Mouse (Mus musculus) left cerebral cortex, postnatal 4 days (tissue): ENCODE measurements around the gene Abcd3. TPM values are rescaled to one million over a fixed set of nuclear protein-coding genes. Genes with fewer than 3 reads are reported as not detected.
A peak's percentile ranks its signal among the peaks of the same experiment; 100 is the strongest.

ENCODE experiments used
- DNase-seq: peaks from one replicate; pipeline ENCODE4 v3.0.0-alpha.2; 2022
- intact Hi-C: fragments of 180-260 bp; cut with DNase I; formaldehyde crosslinking; loops from one replicate; pipeline ENCODE4 v1.15.1; 2025
- total RNA-seq, 2 experiments: library from RNA; stranded (reverse); gene quantifications; 2 replicates each; pipeline ENCODE4 v1.2.3; 2021

Gene Abcd3
- 10 to 100 TPM; 73.3 to 79.7 TPM for total RNA-seq

DNA sequence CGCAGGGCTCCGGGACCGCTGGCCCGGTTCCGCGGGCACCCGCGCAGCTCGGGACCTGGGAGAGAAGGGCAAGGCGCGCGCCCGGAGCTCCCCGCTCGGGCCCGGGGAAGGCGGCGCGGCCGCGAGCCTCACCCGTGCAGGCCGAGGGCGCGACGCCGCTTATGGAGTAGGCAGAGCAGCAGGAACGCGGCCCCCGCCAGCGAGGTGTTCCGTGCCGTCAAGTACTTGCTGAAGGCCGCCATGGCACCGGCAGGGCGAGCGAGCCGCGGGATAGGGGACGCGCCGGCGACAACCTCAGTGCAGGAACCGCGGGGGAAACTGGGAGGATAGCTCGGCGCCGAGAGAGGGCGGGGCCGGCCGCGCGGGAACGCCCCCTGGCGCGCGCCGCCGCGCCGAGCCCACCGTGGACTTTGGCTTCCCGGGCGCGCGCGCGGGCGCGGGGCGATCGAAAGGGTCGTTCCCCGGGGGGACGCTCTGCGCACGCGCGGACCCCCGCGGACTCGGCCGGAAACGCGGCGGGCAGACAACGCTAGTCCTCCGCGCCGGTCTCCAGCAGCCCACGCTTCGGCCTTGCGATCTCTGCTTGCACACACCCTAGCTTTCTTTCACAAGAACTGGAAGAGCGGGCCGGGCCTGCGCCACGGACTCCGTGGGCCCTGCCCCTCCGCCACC, at the start of gene Abcd3:
Abcd3 (minus strand) TSS at position 426 of the 672 bp plus-strand sequence.
- peak; percentile 96 for DNase-seq
- intact Hi-C loops, result no loop called here

DNA sequence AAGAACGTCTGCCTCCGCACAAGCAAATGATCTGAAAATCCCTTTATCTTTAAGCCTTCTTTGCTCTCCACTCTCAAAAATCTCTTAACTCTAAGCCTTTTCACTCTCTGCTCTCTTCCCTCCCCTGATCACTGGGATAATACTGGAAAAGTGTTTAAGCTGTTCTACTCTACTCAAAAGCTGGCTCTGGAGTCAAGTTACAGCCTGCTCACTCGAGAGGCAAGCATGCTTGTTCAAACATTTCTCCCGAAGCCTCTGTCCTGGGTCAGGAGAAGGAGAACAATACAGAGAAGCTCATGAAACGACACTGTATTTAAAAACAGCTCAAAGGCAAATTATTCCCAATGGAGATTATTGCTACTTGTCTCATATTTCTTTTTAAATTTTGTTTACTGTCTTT, 44.0 kb upstream of the Abcd3 start:
- intact Hi-C loops, result no loop called here
- no peak for DNase-seq

DNA sequence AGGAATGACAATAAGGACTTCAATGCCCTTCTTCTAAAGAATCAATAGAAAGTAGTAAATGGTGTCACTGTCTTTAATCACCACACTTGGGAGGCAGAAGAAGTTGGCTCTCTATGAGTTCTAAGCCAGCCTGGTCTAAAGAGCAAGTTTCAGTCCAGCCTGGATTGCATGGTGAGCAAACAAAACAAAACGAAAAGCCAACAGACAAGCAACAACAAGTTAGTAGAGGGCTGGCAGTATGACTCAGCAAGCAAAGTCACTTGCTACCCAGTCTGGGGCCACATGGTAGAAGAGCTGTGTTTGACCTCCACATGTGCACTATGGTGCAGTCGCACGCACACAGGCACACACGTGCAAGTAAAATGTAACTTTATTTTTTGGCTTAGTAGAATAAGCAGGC, 41.0 kb upstream of the Abcd3 start:
- intact Hi-C loops, result no loop called here
- DNase-seq, result no peak

DNA sequence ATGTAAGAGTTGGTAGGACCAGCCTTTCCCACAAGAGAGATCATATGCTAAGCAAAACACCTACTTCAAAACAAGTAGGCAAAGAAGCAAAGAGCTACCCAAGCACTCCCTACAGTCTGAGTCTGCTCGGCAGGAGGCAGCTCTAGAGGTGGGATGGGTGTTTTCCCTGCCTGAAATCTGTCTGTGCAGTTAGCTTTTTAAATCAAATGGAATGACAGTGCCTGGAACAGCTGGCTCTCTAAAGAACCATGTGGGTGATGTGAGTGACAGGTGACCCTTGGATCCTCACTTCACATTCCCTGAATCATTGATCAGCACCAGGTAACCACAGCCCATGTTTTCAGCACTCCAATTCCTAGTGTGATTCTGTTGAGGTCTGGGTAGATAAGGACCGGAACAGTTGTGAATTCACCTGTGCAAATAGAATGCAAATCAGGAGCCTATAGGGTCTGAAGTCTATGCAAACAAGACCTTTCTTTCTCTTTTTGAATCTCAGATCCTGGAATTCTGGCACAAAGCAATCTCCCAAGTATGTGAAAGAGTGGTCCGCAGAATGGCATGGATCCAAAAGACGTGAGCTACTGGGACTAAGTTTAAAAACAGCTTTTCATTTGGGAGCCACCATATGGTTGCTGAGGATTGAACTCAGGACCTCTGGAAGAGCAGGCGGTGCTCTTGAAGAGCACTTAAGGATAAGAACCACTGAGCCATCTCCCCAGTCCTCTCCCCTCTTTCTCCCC, 38.8 kb upstream of the Abcd3 start:
- DNase-seq, result no peak
- intact Hi-C loops, result no loop called here

DNA sequence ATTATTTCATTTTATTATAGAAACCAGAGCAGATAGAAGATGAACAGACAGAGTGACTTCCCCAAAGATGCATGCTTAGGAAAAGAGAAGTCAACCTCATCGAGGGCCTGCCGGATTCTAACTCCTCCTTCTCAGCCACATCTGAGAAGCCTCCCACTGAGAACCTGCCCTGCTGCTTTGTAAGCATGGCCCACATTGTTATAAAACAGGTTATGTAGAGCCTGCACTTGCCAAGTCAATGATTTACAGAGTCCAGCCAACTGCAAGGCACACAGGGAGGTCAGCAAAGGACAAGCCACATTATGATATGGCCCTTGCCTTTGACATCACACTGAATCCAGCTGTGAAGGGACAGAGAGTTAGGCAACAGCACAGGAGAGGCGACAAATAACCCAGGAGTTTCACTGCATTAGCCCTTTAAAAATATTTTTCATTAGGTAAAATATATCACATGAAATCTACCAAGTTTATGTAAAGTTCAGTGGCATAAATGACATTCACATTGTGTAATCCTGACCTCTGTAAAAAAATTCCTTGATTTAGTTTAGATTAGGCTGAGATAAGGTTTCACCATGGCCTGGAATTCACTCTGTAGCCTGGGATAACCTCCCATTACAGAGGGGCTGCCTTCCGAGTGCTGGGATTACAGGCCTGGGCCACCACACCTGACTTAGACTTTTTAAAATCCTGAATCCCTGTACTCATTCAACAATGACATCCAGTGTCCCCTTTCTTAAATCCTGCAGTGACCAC, 37.1 kb upstream of the Abcd3 start:
- DNase-seq, result no peak
- intact Hi-C loops, result no loop called here

DNA sequence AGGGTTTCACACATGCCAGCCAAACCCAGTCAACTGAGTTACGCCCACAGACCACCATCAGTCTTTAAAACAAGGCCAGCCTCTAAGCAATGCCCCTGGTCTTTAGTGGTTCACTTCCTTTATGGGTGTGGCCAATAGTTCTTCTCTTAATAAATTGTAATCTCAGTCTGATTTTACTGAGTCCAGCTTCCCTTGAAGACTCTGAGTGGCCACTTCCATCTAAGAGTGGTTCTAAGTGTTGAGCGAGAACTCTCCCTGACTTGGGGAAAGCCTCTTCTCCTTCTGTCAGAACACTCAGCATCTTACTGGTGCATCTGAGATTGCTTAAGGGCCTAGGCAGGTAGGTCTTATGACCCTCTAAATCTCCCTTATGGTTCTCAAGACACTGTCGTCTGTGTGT, 35.9 kb upstream of the Abcd3 start:
- no peak for DNase-seq
- intact Hi-C loops, result no loop called here

DNA sequence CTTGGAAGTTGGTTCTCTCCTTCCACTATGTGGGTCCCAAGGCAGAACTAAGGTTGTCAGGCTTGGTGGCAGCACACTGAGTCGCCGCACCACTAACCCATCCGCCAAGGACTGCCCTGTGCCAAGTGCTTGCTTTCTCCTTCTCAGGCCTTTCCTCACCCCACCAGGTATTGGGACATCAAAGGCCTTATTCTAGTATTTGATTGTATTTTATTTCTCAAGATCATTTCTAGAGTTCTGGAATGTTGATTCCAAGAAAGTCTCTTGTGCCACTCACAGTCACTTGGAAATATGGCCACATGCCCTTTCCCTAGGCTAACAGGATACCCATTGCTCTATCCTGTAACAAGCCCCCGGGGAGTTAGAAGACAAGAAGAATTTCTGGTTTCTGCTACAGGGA, 35.3 kb upstream of the Abcd3 start:
- intact Hi-C loops, result no loop called here
- DNase-seq, result no peak

DNA sequence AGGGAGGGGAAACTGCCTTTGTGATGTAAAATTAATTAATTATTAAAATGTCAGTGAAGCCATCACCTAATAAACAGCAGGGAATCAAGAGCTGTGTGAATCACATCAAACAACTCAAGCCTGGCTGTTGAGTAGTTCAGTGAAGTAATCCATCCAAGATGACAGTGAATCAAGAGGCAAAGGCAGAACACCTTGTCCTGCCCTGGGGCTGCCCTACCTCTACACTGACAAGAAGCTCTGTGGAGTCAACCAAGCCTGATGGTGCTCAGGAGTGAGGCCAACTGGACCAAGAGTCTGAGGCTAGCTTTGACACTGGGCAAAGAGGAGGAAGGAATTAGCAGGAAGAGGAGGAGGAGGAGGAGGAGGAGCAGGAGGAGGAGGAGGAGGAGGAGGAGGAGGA, 32.2 kb upstream of the Abcd3 start:
- no peak for DNase-seq
- intact Hi-C loops, result no loop called here

DNA sequence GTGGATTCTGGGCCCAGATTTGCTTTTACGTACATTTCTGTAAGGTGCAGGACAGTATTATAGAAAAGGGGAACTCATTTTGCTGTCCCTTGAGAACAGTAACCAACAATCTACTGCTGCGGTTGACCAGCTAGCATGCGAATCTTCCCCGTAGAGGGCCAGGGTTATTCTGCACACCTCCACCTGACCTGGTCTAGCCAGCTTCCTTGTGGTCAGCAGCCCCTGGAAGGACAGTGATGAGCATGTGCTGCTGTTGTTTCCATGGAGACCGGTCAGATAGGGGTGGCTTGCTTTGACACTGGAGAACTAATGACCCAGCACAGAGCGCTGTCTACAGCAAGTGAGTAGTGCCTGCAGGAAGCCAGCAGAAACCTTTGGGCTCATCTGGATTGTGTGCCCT, 29.6 kb upstream of the Abcd3 start:
- DNase-seq, result no peak
- intact Hi-C loops, result no loop called here

DNA sequence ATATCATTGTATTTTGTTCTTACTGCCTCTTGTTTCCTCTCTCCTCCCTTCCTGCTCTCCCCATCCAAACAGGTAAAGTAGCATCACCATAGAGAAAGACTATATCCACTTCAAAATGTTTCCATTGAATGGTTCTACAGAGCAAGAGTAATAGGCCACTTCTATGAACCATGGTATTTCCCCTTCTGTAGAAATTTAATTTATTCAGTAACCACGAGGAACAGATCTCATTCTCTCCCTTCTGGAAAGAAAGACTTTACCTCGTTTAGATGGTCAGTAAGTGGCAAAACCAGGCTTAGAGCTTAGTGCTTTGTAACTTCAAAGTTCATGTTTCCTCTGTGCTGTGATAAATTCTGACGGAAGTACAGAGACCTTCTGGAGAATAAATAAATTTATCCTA, 28.9 kb upstream of the Abcd3 start:
- DNase-seq, result no peak
- intact Hi-C loops, result no loop called here

DNA sequence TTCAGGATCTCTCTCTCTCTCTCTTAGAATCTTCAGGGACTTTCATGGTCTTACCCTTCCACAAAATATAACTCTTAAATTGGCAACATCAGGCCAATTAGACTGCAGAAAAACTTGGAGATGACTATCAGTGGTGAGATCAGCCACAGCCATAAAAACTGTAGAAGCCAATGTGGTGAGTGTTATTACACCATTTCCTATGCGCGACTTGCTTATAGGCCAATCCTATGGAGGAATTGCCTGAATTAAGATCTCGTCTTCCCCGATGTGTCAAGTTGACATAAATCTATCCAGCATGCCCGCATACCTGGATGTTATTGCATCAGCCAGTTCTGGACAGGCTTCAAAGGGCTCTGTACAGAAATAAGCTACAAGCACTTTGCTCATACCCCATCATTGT, 28.2 kb upstream of the Abcd3 start:
- intact Hi-C loops, result no loop called here
- no peak for DNase-seq

DNA sequence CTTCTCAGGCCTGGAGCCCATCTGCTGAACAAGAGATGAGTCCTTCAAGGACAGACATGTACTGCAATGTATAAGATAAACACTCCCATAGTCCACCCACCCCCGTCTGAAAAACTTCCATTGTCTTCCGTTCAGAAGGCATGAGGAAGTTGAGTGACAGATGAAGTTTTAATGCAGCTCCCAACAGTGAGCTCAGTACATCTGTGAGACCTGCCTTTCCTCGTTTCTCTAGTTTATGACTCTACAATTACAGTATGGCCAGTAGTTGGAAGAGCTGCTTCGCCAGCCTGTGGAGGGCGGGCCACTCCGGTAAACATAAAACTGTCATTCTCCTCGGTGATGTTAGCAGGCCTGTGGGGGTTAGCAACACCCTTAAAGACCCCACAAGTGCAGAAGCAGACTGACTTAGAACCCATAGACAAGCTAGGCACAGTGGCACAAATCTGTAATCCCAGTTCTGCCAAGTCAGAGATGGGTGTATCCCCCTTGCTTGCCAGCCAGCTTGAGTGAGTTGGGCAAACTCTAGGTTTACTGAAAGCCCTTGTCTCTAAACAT, 27.3 kb upstream of the Abcd3 start:
- intact Hi-C loops, result no loop called here
- DNase-seq, result no peak

DNA sequence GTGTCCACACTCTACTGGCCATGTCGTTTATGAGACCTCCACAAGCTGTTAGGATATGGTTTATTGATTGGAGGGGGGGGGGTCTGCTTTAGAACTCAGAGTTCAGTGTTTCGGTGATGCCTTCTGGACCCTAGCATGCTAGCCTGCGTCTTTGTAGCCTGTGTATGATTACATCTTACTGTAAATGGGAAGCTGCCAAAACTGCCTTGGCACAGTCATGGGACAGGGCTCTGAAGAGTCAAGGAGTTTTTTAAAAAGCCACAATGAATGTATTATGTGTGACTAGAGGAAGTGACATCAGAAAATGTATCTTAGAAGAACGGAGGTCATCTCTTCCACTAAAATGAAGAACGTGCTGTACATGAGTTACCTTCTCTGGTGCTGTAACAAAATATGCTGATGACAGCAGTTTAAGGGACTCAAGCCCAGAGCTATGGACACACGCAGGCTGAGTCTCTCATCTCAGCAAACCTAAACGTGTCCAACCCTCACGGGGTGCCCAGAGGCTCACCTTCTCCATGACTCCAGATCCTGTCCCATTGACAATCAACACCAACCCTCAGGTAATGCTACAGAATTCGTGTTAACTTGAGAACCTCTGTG, 26.4 kb upstream of the Abcd3 start:
- no peak for DNase-seq
- intact Hi-C loops, result no loop called here

DNA sequence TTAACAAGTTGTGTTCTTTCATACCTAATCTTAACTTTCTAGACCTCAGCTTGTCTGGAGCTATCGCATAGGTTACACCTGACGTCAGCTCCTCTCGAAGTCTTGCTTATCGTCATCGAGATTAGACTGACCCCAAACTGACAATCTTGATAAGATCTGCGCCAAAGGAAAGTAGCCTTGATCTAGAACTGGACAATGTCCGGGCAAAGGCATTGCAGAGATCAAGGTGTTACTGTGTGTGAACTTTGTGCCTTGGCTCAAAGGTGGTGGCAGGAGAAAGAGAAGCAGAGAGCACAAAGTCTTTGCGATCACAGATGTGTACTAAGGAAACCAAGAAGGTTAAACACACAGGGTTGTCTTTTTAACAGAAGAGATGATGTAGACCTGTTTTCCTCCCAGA, 25.2 kb upstream of the Abcd3 start:
- no peak for DNase-seq
- intact Hi-C loops, result no loop called here

DNA sequence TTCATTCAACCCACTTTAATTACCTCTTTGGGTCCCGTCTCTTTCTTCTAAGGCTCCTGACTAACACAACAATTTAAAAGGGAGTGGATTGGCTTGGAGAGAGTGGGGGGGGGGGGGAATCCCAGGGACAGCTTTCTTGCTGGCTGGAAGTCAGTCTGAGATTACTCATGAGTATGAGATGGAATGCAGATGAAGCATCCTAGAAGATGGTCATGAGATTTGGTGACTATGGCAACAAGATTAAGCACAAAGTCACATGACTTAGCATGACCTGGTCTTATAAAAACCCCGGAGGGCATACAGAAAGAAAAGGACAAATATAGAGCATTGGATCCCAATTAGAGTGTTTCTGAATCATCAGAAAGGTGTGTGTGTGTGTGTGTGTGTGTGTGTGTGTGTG, 19.6 kb upstream of the Abcd3 start:
- intact Hi-C loops, result no loop called here
- DNase-seq, result no peak

DNA sequence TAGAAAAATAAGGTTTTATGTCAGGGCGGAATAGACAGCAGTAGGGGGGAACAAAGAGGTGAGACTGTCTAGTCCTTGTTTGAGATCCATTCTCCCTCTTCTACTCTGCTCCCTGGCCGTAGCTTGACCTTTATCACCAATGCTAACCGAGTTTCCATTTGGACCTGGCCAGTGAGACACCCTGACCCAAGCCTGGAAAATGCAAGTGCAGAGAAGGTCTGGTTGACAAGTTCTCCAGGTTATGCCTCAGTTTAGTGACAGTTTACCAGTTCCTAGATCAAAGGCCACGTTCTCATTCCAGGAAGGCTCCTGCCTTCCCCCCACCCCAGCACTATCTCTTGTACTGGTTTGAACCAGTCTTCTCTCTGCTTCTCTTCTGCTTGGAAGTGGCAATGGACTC, 19.1 kb upstream of the Abcd3 start:
- DNase-seq, result no peak
- intact Hi-C loops, result no loop called here

DNA sequence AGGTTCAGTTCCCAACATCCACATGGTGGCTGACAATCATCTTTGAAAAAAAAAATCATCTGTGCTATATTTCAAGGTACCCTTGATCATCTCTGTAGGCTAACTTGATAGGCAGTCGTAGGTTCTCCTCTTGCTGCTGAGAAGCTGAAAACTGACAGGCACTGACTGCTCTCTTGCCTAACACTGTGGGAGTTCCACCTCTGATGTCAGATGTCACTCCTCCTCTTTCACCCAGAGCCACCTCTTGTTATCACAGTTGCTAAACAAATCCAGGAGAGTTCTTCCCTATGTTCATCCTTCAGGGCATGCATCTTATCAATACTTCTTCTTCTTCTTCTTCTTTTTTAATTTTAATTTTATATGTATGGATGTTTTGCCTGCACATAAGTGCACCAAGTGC, 10.0 kb upstream of the Abcd3 start:
- intact Hi-C loops, result no loop called here
- DNase-seq, result no peak

DNA sequence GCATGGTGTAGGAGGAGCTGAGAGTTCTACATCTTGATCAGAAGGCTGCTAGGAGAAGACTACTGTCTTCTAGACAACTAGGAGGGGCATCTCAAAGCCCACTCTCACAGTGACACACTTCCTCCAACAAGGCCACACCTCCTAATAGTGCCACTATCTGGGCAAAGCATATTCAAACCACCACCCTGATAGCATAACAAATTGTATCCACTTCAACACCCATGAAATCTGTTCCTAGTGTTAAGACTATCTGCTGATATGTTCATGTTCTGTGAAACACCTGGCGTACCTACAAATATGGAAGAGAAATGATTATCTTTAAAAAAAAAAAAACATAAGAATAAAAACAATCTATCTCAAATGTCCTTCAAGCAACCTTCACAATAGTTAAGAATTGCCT, 9.2 kb upstream of the Abcd3 start:
- no peak for DNase-seq
- intact Hi-C loops, result no loop called here

DNA sequence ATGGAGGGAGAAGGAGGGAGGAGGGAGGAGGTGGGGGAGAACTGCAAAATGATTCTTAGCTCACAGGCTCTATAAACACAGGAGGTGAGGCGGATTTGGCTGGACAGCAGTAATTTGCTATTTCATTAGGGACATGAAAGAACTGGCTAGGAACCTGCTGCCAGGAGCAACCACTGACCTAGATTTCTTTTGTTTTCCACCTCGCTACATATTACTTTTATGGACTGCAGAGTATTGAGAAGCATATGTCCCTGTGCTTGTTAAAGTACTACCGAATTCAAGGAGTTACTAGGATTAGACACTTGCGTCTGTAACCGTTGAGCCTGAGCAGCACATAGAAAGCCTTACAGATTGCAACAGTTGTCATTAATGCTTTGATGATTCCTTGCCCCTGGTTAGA, 7.5 kb upstream of the Abcd3 start:
- intact Hi-C loops, result no loop called here
- DNase-seq, result no peak

DNA sequence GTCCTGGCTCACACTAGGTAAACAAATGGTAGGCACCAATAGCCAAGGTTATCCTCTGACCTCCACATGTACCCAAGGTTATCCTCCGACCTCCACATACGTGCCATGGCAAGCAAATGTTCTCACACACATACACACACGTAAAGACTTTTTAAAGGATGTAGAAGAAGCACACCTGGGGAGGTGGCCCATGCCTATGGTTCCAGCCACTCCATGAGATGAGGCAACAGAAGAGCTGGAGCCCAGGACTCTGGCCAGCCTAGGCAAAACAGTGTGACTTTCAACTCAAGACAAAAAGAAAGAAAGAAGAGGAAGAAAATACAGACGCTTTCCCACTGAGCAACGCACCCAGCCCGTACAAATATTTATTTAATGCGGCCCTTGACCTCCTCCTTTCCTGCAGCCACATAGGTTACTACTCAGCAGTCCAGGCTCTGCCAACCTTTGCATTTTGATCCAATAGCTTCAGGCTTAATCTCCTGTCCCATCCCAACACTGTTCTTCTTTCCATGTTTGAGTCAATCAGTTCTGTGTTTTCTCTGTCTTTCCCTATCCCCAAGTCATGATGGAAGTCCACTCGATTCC, 6.5 kb upstream of the Abcd3 start:
- intact Hi-C loops, result no loop called here
- DNase-seq, result no peak

DNA sequence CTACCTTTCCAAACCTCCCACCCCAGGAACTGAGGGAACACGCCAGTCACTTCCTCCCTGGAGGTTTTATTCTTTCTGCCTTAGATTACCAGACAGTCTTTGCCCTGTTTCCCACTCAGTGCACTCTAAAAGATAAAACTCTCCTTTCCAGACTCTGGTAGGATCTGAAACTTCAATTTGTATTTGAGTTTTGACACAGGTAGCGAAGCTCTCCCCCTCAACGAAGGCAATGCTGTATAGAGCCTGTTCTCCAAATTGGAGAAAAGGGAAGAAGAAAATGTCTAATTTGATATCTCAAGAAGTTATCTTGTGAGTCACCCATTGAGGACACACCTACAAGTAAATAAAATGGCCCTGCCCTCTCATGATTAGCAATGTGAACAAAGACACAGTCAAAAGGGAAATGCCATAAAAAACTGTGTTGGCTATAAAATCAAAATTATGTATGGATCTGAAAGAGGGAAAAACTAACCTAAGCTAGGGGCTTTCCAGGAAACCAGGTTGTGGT, 4.6 kb upstream of the Abcd3 start:
- no peak for DNase-seq
- intact Hi-C loops, result no loop called here
